8 mouse cellular contexts compared by ENCODE assay signal in genomic region chr7:25479440-25479839, GRCm38 (mm10). TPM values are rescaled to one million over a fixed set of nuclear protein-coding genes. Genes with fewer than 3 reads are reported as not detected.
DNase-seq lines count a peak whose midpoint lies in the region.

No protein-coding gene starts in this region.

- DNase-seq in gastrocnemius, adult 18-20 months (ENCODE audit: low spot score), result peak; percentile 40
- DNase-seq in gastrocnemius, postnatal 4 days (ENCODE audit: low spot score in 2 of 2), result no peak
- DNase-seq in urinary bladder, postnatal 36 days (ENCODE audit: low spot score in 2 of 2), result peak; percentile 30 to 40
- DNase-seq in urinary bladder, adult 2 months (ENCODE audit: low spot score), result no peak
- DNase-seq in embryo, embryonic 9.5 days (ENCODE audit: extremely low spot score), result peak; percentile 48
- DNase-seq in kidney, postnatal 4 days, result peak; percentile 58
- DNase-seq in naive thymus-derived CD4-positive, alpha-beta T cell, adult 2 months (ENCODE audit: low read depth), result peak; percentile 37
- DNase-seq in left cerebral cortex, adult 8-10 months (ENCODE audit: low spot score in 2 of 2), result no peak

RNA-seq across cellular contexts. Expression of gene Ceacam1, which starts 2.0 kb away (rescaled TPM):
- 1 to 10 TPM; 2.7 to 4.4 TPM for total RNA-seq in gastrocnemius, adult 18-20 months (2021)
- total RNA-seq in gastrocnemius, postnatal 4 days (2021), result 1 to 10 TPM; 5.5 to 6.1 TPM
- polyA plus RNA-seq in urinary bladder, adult 2 months (2012; rRNA removed), result 7.9 and 8.5 TPM in 2 replicates
- total RNA-seq in left cerebral cortex, adult 8-10 months (2022), result 1 to 10 TPM; 2.3 to 3.3 (median 2.8) TPM

Comparison
In these comparisons a context has a peak if more than half of its experiments do, and no peak if none do; other contexts are left out.
1. DNase-seq: peak in gastrocnemius, adult 18-20 months (single experiment), urinary bladder, postnatal 36 days (2 of 2), embryo, embryonic 9.5 days (single experiment), kidney, postnatal 4 days (2 of 2) and naive thymus-derived CD4-positive, alpha-beta T cell, adult 2 months (single experiment); none in gastrocnemius, postnatal 4 days (0 of 2), urinary bladder, adult 2 months (single experiment) and left cerebral cortex, adult 8-10 months (0 of 2).